8 mouse cellular contexts compared by ENCODE assay signal in the genomic region with DNA sequence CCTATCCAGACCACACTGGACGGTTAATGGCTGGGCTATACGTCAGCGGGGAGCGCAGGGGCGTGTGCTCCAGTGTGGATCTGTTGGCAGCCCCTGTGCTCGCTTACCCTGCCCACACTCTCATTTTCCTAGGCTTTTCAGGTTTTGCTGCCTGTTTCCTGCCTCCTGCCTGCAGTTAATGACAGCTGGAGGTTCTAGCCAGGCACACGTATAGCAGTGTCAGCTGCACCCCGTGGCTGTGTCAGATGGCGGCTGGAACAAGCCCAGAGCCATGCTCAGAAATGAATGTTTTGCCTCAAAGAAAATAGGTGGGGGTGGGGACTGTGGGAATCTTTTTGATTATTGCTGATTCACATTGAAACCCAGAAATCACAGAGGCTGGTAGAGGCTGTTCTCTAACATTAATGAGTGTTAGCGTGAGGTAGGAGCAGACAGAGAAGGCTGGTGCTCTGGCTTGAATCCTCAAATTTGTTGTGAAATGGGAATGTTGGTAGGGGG.
DNase-seq lines count a peak whose midpoint lies in the region; ATAC-seq and TF ChIP-seq lines count a peak whose summit lies in the region.

No protein-coding gene starts in this region.

- DNase-seq in frontal cortex, postnatal 14 days (ENCODE audit: low spot score in 2 of 2), result no peak
- DNase-seq in embryonic facial prominence, embryonic 14.5 days (ENCODE audit: low spot score), result peak; percentile 75
- peak; percentile 55 for DNase-seq in layer of hippocampus, postnatal 10 days (ENCODE audit: low spot score in 2 of 2)
- no peak for DNase-seq in thymus, postnatal 25 days
- DNase-seq in adrenal gland, postnatal 10 days, result no peak
- no peak for DNase-seq in embryo, embryonic 10.5 days (ENCODE audit: low spot score)

- H3K9ac ChIP-seq in embryonic facial prominence, embryonic 14.5 days (ENCODE audit: low read depth, low read length), result no peak overlapping the region

- peaks cover 58% of the 10 kb centered on the region for H3K4me1 ChIP-seq in E14TG2a.4 (replicated peaks; ENCODE audit: low read depth, low read length)
- peaks cover 15% of the 10 kb centered on the region for H3K4me1 ChIP-seq in embryonic facial prominence, embryonic 14.5 days (ENCODE audit: control insufficient read depth, insufficient read depth, low read length)

- ATAC-seq in frontal cortex, adult (ENCODE audit: low TSS enrichment), result peak; percentile 84
- peak; percentile 73 for ATAC-seq in embryonic facial prominence, embryonic 14.5 days (ENCODE audit: low read depth)

- 0 out of 2 replicates have a peak overlapping the region, but pooled peaks have one; percentile 5 for H3K4me3 ChIP-seq in E14TG2a.4 (replicated peaks; ENCODE audit: low read length)
- H3K4me3 ChIP-seq in embryonic facial prominence, embryonic 14.5 days (ENCODE audit: low read depth, low read length), result no peak overlapping the region

- 0 out of 2 replicates have a peak overlapping the region, but pooled peaks have one; percentile 33 for H3K27ac ChIP-seq in embryonic facial prominence, embryonic 14.5 days (replicated peaks; ENCODE audit: low read depth, low read length)

- no peaks in the 10 kb centered on the region for H3K9me3 ChIP-seq in E14TG2a.4 (ENCODE audit: low read length)
- H3K9me3 ChIP-seq in embryonic facial prominence, embryonic 14.5 days (ENCODE audit: control insufficient read depth, low read length), result no peaks in the 10 kb centered on the region

- no peak for TF ChIP-seq CTCF in E14TG2a.4 (conservative IDR thresholded peaks at IDR 0.05; ENCODE audit: low read length)

- H3K36me3 ChIP-seq in E14TG2a.4 (ENCODE audit: insufficient read depth, low read length), result peaks cover 29% of the 10 kb centered on the region
- 0 out of 2 replicates have a peak, but pooled peaks cover 4% of the 10 kb centered on the region for H3K36me3 ChIP-seq in embryonic facial prominence, embryonic 14.5 days (ENCODE audit: control insufficient read depth, insufficient read depth, low read length)

- H3K27me3 ChIP-seq in E14TG2a.4 (ENCODE audit: insufficient read depth, low read length), result no peaks in the 10 kb centered on the region
- no peaks in the 10 kb centered on the region for H3K27me3 ChIP-seq in embryonic facial prominence, embryonic 14.5 days (replicated peaks; ENCODE audit: control insufficient read depth, insufficient read depth, low read length)

- peak overlapping the region; percentile 20; the same call in 1 of the 2 replicates for H3K4me2 ChIP-seq in embryonic facial prominence, embryonic 14.5 days (ENCODE audit: low read depth, low read length)

- WGBS in embryonic facial prominence, embryonic 14.5 days, result 39% methylated on average over 10 of the region's 10 CpGs

Comparison
In these comparisons a context has a peak if more than half of its experiments do, and no peak if none do; other contexts are left out.
1. DNase-seq: peak in embryonic facial prominence, embryonic 14.5 days (single experiment) and layer of hippocampus, postnatal 10 days (2 of 2); none in frontal cortex, postnatal 14 days (0 of 2), thymus, postnatal 25 days (single experiment), adrenal gland, postnatal 10 days (single experiment) and embryo, embryonic 10.5 days (single experiment).